Mouse (Mus musculus): Measurements from ENCODE around the gene BC049762. TPM values are rescaled to one million over a fixed set of nuclear protein-coding genes. Genes with fewer than 3 reads are reported as not detected.

The BC049762 gene
- 0.25 TPM in 1 of 2 replicates, not detected in the other for polyA plus RNA-seq (2012; rRNA removed)

GRCm38 (mm10) chr11:51262342-51263285, at the start of gene BC049762:
Gene BC049762, minus strand, starts transcription at chr11:51263046.
- H3K4me3 ChIP-seq (replicated peaks; ENCODE audit: insufficient read depth, low read depth, low read length), result peak within 1 kb of the TSS; percentile 82
- peaks cover 6% of the 10 kb centered on the region; the same call in 1 of the 2 replicates for H3K4me1 ChIP-seq (ENCODE audit: control insufficient read depth, insufficient read depth, low read length)
- H3K27me3 ChIP-seq (ENCODE audit: control insufficient read depth, insufficient read depth, low read length), result no peaks in the 10 kb centered on the region
- peak; percentile 99 for DNase-seq
- TF ChIP-seq CTCF (IDR thresholded peaks at IDR 0.05; ENCODE audit: borderline replicate concordance, insufficient read depth, low read depth, low read length) (no peak), POLR2A (IDR thresholded peaks at IDR 0.05; ENCODE audit: borderline replicate concordance, insufficient read depth, low read length) (peak; percentile 99)
- H3K27ac ChIP-seq (ENCODE audit: insufficient read depth, low read length), result peak within 1 kb of the TSS; percentile 89
- 6% methylated on average over 57 of the region's 57 CpGs for WGBS

GRCm38 (mm10) chr11:51311846-51312245, 49.0 kb upstream of the BC049762 start:
- H3K4me1 ChIP-seq (ENCODE audit: control insufficient read depth, insufficient read depth, low read length), result peaks cover 4% of the 10 kb centered on the region; the same call in 1 of the 2 replicates
- TF ChIP-seq CTCF (IDR thresholded peaks at IDR 0.05; ENCODE audit: borderline replicate concordance, insufficient read depth, low read depth, low read length) (no peak), POLR2A (IDR thresholded peaks at IDR 0.05; ENCODE audit: borderline replicate concordance, insufficient read depth, low read length) (no peak)
- H3K4me3 ChIP-seq (replicated peaks; ENCODE audit: insufficient read depth, low read depth, low read length), result no peak overlapping the region
- no peak overlapping the region for H3K27ac ChIP-seq (ENCODE audit: insufficient read depth, low read length)
- 88% methylated on average over 8 of the region's 8 CpGs for whole genome bisulfite sequencing
- DNase-seq, result no peak
- no peaks in the 10 kb centered on the region for H3K27me3 ChIP-seq (ENCODE audit: control insufficient read depth, insufficient read depth, low read length)

- H3K27me3 ChIP-seq (ENCODE audit: control insufficient read depth, insufficient read depth, low read length), result no peaks in the 10 kb centered on the region
- no peaks in the 10 kb centered on the region for H3K4me1 ChIP-seq (ENCODE audit: control insufficient read depth, insufficient read depth, low read length)
- H3K27ac ChIP-seq (ENCODE audit: insufficient read depth, low read length), result no peak overlapping the region
- TF ChIP-seq CTCF (IDR thresholded peaks at IDR 0.05; ENCODE audit: borderline replicate concordance, insufficient read depth, low read depth, low read length) (no peak), POLR2A (IDR thresholded peaks at IDR 0.05; ENCODE audit: borderline replicate concordance, insufficient read depth, low read length) (no peak)
- no peak overlapping the region for H3K4me3 ChIP-seq (replicated peaks; ENCODE audit: insufficient read depth, low read depth, low read length)
- DNase-seq, result no peak
- 46% methylated on average over 5 of the region's 5 CpGs for WGBS
Observed at GRCm38 (mm10) chr11:51308306-51308705, 45.5 kb upstream of the BC049762 start.

- no peak overlapping the region for H3K27ac ChIP-seq (ENCODE audit: insufficient read depth, low read length)
- TF ChIP-seq POLR2A (IDR thresholded peaks at IDR 0.05; ENCODE audit: borderline replicate concordance, insufficient read depth, low read length) (no peak), CTCF (IDR thresholded peaks at IDR 0.05; ENCODE audit: borderline replicate concordance, insufficient read depth, low read depth, low read length) (no peak)
- 75% methylated on average over 12 of the region's 12 CpGs for WGBS
- H3K27me3 ChIP-seq (ENCODE audit: control insufficient read depth, insufficient read depth, low read length), result no peaks in the 10 kb centered on the region
- H3K4me1 ChIP-seq (ENCODE audit: control insufficient read depth, insufficient read depth, low read length), result no peaks in the 10 kb centered on the region
- H3K4me3 ChIP-seq (replicated peaks; ENCODE audit: insufficient read depth, low read depth, low read length), result no peak overlapping the region
- DNase-seq, result no peak
Observed at GRCm38 (mm10) chr11:51303981-51304553, 41.2 kb upstream of the BC049762 start.

GRCm38 (mm10) chr11:51302396-51302795, 39.5 kb upstream of the BC049762 start:
- Histone ChIP-seq H3K4me1 (ENCODE audit: control insufficient read depth, insufficient read depth, low read length) (no peaks in the 10 kb centered on the region), H3K27me3 (ENCODE audit: control insufficient read depth, insufficient read depth, low read length) (no peaks in the 10 kb centered on the region), H3K4me3 (replicated peaks; ENCODE audit: insufficient read depth, low read depth, low read length) (no peak overlapping the region), H3K27ac (ENCODE audit: insufficient read depth, low read length) (no peak overlapping the region)
- DNase-seq, result no peak
- no peak for TF ChIP-seq CTCF (IDR thresholded peaks at IDR 0.05; ENCODE audit: borderline replicate concordance, insufficient read depth, low read depth, low read length)
- no peak for TF ChIP-seq POLR2A (IDR thresholded peaks at IDR 0.05; ENCODE audit: borderline replicate concordance, insufficient read depth, low read length)
- WGBS, result 95% methylated on average over 5 of the region's 5 CpGs

- Histone ChIP-seq H3K27me3 (ENCODE audit: control insufficient read depth, insufficient read depth, low read length) (no peaks in the 10 kb centered on the region), H3K27ac (ENCODE audit: insufficient read depth, low read length) (no peak overlapping the region), H3K4me1 (ENCODE audit: control insufficient read depth, insufficient read depth, low read length) (no peaks in the 10 kb centered on the region), H3K4me3 (replicated peaks; ENCODE audit: insufficient read depth, low read depth, low read length) (no peak overlapping the region)
- WGBS, result 86% methylated on average over 4 of the region's 4 CpGs
- no peak for DNase-seq
- TF ChIP-seq POLR2A (IDR thresholded peaks at IDR 0.05; ENCODE audit: borderline replicate concordance, insufficient read depth, low read length), result no peak
- no peak for TF ChIP-seq CTCF (IDR thresholded peaks at IDR 0.05; ENCODE audit: borderline replicate concordance, insufficient read depth, low read depth, low read length)
Observed at GRCm38 (mm10) chr11:51298691-51299090, 35.8 kb upstream of the BC049762 start.

GRCm38 (mm10) chr11:51295742-51296141, 32.9 kb upstream of the BC049762 start:
- Histone ChIP-seq H3K27me3 (ENCODE audit: control insufficient read depth, insufficient read depth, low read length) (no peaks in the 10 kb centered on the region), H3K27ac (ENCODE audit: insufficient read depth, low read length) (no peak overlapping the region), H3K4me1 (ENCODE audit: control insufficient read depth, insufficient read depth, low read length) (no peaks in the 10 kb centered on the region), H3K4me3 (replicated peaks; ENCODE audit: insufficient read depth, low read depth, low read length) (no peak overlapping the region)
- TF ChIP-seq POLR2A (IDR thresholded peaks at IDR 0.05; ENCODE audit: borderline replicate concordance, insufficient read depth, low read length) (no peak), CTCF (IDR thresholded peaks at IDR 0.05; ENCODE audit: borderline replicate concordance, insufficient read depth, low read depth, low read length) (no peak)
- 49% methylated on average over 3 of the region's 3 CpGs for WGBS
- DNase-seq, result no peak
